8 mouse cellular contexts compared by ENCODE assay signal in the genomic region with DNA sequence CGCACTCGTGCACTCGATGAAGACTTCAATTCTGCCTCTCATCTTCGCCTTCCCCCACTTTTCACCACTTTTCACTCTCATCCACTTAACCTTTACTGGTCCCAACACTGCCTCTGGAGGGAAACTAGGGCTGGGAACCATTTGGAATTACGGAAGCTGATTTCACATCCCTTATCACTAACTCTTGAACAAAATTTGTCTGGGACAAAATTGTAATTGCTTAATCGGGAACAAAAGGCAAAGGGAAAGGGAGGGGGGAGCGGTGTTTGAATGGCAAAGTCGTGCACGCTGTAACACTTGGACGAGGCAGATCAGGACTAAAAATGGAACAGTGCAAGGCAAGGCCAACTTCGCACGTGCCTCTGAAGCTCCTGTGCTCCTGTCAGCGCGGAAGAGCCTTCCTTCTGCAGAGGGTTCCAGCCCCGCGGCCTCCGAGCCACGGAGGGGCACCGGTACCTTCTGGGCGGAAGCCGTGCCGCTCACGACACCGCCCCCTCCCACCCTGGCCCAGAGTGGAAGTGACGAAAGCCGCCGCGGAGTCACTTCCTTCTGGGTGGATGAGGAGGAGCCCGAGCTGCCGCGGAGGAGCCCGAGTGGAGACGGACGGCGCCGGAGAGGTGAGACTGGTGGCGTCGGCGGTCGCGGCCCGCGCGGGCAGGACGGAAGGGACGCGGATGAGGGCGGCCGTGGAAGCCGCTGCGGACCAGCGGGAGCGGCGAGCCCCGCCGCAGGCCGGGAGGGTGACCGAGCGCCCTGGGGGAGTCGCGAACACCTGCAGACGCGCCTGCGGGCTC. TPM values are rescaled to one million over a fixed set of nuclear protein-coding genes. Genes with fewer than 3 reads are reported as not detected.
DNase-seq lines count a peak whose midpoint lies in the region; ATAC-seq and TF ChIP-seq lines count a peak whose summit lies in the region.

A gene (plus strand): TSS at position 365 of the 794 bp plus-strand sequence.

- TF ChIP-seq CTCF in thymus, adult 2 months (IDR thresholded peaks at IDR 0.05; ENCODE audit: borderline replicate concordance, control insufficient read depth, extremely low read depth, insufficient read depth, low read length, poor library complexity): 0 out of 2 replicates have a peak, but pooled peaks have one; percentile 63

- DNase-seq in Muller cell, postnatal 12 days (ENCODE audit: inconsistent ontology term): peak; percentile 93
- peak; percentile 85 for DNase-seq in cerebellum, adult 9-10 months
- peak; percentile 65 for DNase-seq in layer of hippocampus, adult 9-10 months (ENCODE audit: low spot score)
- DNase-seq in ovary, adult 18-20 months (ENCODE audit: low spot score): peak; percentile 80
- peak; percentile 92 for DNase-seq in thymus, adult 2 months

- H3K9me3 ChIP-seq in lung, embryonic 15.5 days: no peaks in the 10 kb centered on the region

- H3K36me3 ChIP-seq in lung, embryonic 15.5 days: peaks cover 28% of the 10 kb centered on the region
- peaks cover 2% of the 10 kb centered on the region for H3K36me3 ChIP-seq in thymus, adult 2 months (ENCODE audit: control insufficient read depth, insufficient read depth, low read length)

- peaks cover 14% of the 10 kb centered on the region for H3K4me1 ChIP-seq in lung, embryonic 15.5 days
- H3K4me1 ChIP-seq in thymus, adult 2 months (replicated peaks; ENCODE audit: control insufficient read depth, insufficient read depth, low read length): peaks cover 38% of the 10 kb centered on the region

- peak within 1 kb of the TSS; percentile 88 for H3K9ac ChIP-seq in lung, embryonic 15.5 days

- peak within 1 kb of the TSS; percentile 84 for H3K27ac ChIP-seq in lung, embryonic 15.5 days
- H3K27ac ChIP-seq in thymus, adult 2 months (ENCODE audit: control insufficient read depth, insufficient read depth, low read length): peak within 1 kb of the TSS; percentile 56

- ATAC-seq in frontal cortex, adult (ENCODE audit: low TSS enrichment): peak; percentile 99
- peak; percentile 80 to 83 for ATAC-seq in hematopoietic stem cell, adult 5-6 weeks (replicated peaks in 1 of 2; ENCODE audit: insufficient read depth in 1 of 2, low FRiP score in 2 of 2, low TSS enrichment in 1 of 2, low read depth in 1 of 2, poor library complexity in 2 of 2, severe bottlenecking in 2 of 2)
- ATAC-seq in lung, embryonic 15.5 days (ENCODE audit: borderline replicate concordance, extremely low read depth, low FRiP score, low TSS enrichment): peak; percentile 96

- peak; percentile 89; the same call in 1 of the 2 replicates for TF ChIP-seq POLR2A in thymus, adult 2 months (IDR thresholded peaks at IDR 0.05; ENCODE audit: control insufficient read depth, extremely low read depth, insufficient read depth, low read length, poor library complexity)

- H3K4me2 ChIP-seq in lung, embryonic 15.5 days: peak within 1 kb of the TSS; percentile 76

- no peaks in the 10 kb centered on the region for H3K27me3 ChIP-seq in lung, embryonic 15.5 days
- no peaks in the 10 kb centered on the region for H3K27me3 ChIP-seq in thymus, adult 2 months (ENCODE audit: control insufficient read depth, insufficient read depth, low read length)

- 5% methylated on average over 58 of the region's 64 CpGs for WGBS in lung, embryonic 15.5 days
- 7% methylated on average over 64 of the region's 64 CpGs for WGBS in thymus, adult 2 months

- peak within 1 kb of the TSS; percentile 80 for H3K4me3 ChIP-seq in lung, embryonic 15.5 days
- H3K4me3 ChIP-seq in thymus, adult 2 months (ENCODE audit: control insufficient read depth, insufficient read depth, low read length): peak within 1 kb of the TSS; percentile 76

RNA-seq across cellular contexts. Expression of the gene that starts here (rescaled TPM):
- total RNA-seq in hematopoietic stem cell, adult 5-6 weeks (2017): 36.5 and 39.0 TPM in 2 replicates
- polyA plus RNA-seq in lung, embryonic 15.5 days (2015; fragmentation: Nextera tagmentation; extraction: Ambion mirVana): 16.6 and 16.9 TPM in 2 replicates
- polyA plus RNA-seq in thymus, adult 2 months (2012; rRNA removed): 38.4 and 40.9 TPM in 2 replicates

Comparison
In these comparisons a context has a peak if more than half of its experiments do, and no peak if none do; other contexts are left out.
1. Peak in every context shown above with its lines: DNase-seq, ATAC-seq, H3K4me3 ChIP-seq and H3K27ac ChIP-seq.